Mouse (Mus musculus) embryonic facial prominence, embryonic 15.5 days (tissue): Measurements from ENCODE around the gene Grid1. TPM values are rescaled to one million over a fixed set of nuclear protein-coding genes. Genes with fewer than 3 reads are reported as not detected.

ENCODE experiments used
- ATAC-seq: fragments of 200-750 bp; cut with Nextera tagmentation; 2 replicates; pipeline ENCODE4 v1.8.0; 2017; ENCODE audit warnings: low read depth, moderate TSS enrichment; ENCODE audit not compliant: insufficient number of reproducible peaks, low FRiP score, low TSS enrichment
- H3K27ac ChIP-seq: fragments of 300-500 bp; sonication (generic); replicated peaks from 2 replicates; pipeline ENCODE4 v1.5.1; 2015; ENCODE audit warnings: mild to moderate bottlenecking, inconsistent platforms
- H3K27me3 ChIP-seq: fragments of 300-500 bp; sonication (generic); 2 replicates; pipeline ENCODE4 v1.6.1; 2015; ENCODE audit warnings: inconsistent platforms
- H3K36me3 ChIP-seq: fragments of 300-500 bp; sonication (generic); 2 replicates; pipeline ENCODE4 v1.6.1; 2015; ENCODE audit warnings: mild to moderate bottlenecking, inconsistent platforms
- H3K4me1 ChIP-seq: fragments of 300-500 bp; sonication (generic); 2 replicates; pipeline ENCODE4 v1.6.1; 2015; ENCODE audit warnings: inconsistent platforms
- H3K4me2 ChIP-seq: fragments of 300-500 bp; sonication (generic); replicated peaks from 2 replicates; pipeline ENCODE4 v1.6.1; 2015; ENCODE audit warnings: mild to moderate bottlenecking, inconsistent platforms
- H3K4me3 ChIP-seq: fragments of 300-500 bp; sonication (generic); replicated peaks from 2 replicates; pipeline ENCODE4 v1.5.1; 2015; ENCODE audit warnings: mild to moderate bottlenecking, inconsistent platforms
- H3K9ac ChIP-seq: fragments of 300-500 bp; sonication (generic); 2 replicates; pipeline ENCODE4 v1.6.1; 2015; ENCODE audit warnings: inconsistent platforms
- H3K9me3 ChIP-seq: fragments of 300-500 bp; sonication (generic); replicated peaks from 2 replicates; pipeline ENCODE4 v1.6.1; 2016; ENCODE audit warnings: inconsistent platforms
- WGBS: fragments of 180-500 bp; shearing (Covaris S2); methylation state at CpG from one replicate; pipeline ENCODE4 v1.1.7; 2015; 5-methylcytosine and 5-hydroxymethylcytosine counted together
- polyA plus RNA-seq: library from polyadenylated mRNA; unstranded; fragments of >200 nt; fragmentation: Nextera tagmentation; extraction: Ambion mirVana; gene quantifications from 2 replicates; pipeline ENCODE4 v1.2.1, GENCODE M21; 2015

Gene Grid1
- polyA plus RNA-seq, 1 experiment from 2014 or later = 1.4 TPM

DNA sequence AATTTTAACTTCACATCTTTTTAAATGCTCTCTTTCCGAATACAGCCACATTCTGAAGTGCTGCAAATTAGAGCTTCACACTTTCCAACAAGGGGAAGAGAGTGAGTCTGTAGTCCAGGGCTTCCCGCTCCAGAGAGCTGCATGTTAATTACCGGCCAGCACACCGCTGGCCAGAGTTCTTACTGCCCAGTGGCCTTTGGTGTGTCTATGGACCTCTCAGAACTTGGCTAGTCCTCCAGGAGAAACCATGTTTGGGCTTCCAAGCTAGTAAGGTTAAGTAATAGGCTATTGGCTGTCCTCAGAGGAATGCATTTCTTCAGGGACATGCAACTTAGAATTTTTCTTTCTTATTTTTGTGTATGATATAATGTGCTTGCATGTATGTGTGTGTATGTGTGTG is 301.0 kb downstream of the Grid1 start:
- 85% methylated on average over 4 of the region's 4 CpGs for WGBS
- ATAC-seq = no peak
- no peak overlapping the region for H3K4me2 ChIP-seq

DNA sequence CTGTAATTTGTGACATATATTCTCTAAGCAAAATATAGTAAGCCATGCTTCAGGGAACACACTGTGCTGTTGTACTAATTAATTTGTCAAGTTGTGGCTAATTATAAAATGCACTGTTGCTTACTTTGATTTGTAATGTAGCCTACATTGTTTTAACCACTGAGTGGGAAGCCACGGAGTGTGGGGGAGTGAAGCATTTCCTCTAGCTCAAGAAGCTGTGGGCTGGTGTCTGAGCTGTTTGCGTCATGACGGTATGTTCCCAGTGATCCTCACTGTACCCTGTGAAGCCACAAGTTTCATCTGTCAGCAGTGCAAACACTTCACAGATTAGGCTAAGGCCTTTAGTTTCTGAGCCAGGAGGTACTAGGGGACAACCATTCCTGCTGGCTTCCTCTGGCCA is 302.2 kb downstream of the Grid1 start:
- Histone ChIP-seq H3K27me3 (no peaks in the 10 kb centered on the region), H3K36me3 (no peaks in the 10 kb centered on the region), H3K4me2 (no peak overlapping the region), H3K27ac (no peak overlapping the region; the same call in 1 of the 2 replicates), H3K4me1 (0 out of 2 replicates have a peak, but pooled peaks cover 4% of the 10 kb centered on the region), H3K9me3 (no peaks in the 10 kb centered on the region), H3K4me3 (no peak overlapping the region), H3K9ac (no peak overlapping the region)
- no peak for ATAC-seq
- 57% methylated on average over 3 of the region's 3 CpGs for WGBS

More for the DNA sequence above, 301.0 kb downstream of the Grid1 start:
- Histone ChIP-seq H3K9ac (no peak overlapping the region), H3K9me3 (no peaks in the 10 kb centered on the region), H3K4me1 (0 out of 2 replicates have a peak, but pooled peaks cover 4% of the 10 kb centered on the region), H3K4me3 (no peak overlapping the region), H3K36me3 (no peaks in the 10 kb centered on the region), H3K27ac (no peak overlapping the region), H3K27me3 (no peaks in the 10 kb centered on the region)

- 53% methylated on average over 5 of the region's 5 CpGs for WGBS
- Histone ChIP-seq H3K9me3 (no peaks in the 10 kb centered on the region), H3K27me3 (no peaks in the 10 kb centered on the region), H3K4me1 (0 out of 2 replicates have a peak, but pooled peaks cover 4% of the 10 kb centered on the region), H3K36me3 (no peaks in the 10 kb centered on the region), H3K9ac (no peak overlapping the region), H3K4me3 (no peak overlapping the region), H3K27ac (no peak overlapping the region), H3K4me2 (no peak overlapping the region)
- ATAC-seq = peak; percentile 53; the same call in 1 of the 2 replicates
These were observed 303.5 kb downstream of the Grid1 start for GRCm38 (mm10) chr14:35123260-35123875.

DNA sequence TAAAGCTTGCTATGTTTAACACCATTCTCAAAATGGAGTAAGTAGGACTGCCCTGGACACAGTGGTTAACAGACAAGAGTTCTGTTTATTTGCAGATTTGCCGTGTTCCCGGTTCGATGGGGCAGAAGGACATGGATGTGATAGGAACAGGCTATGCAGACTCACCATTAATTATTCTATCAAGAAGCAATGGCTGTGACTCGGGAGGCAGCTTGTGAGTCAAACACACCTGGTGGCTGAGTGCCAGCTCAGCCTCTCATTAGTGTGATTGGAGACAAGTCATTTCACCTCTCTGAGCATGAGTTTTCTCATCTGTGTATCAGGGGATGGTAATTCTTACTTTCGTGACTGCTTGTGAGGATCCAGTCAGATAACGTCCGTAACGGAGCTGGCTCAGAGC is 307.7 kb downstream of the Grid1 start:
- WGBS = 88% methylated on average over 8 of the region's 8 CpGs
- no peaks in the 10 kb centered on the region for H3K4me1 ChIP-seq

DNA sequence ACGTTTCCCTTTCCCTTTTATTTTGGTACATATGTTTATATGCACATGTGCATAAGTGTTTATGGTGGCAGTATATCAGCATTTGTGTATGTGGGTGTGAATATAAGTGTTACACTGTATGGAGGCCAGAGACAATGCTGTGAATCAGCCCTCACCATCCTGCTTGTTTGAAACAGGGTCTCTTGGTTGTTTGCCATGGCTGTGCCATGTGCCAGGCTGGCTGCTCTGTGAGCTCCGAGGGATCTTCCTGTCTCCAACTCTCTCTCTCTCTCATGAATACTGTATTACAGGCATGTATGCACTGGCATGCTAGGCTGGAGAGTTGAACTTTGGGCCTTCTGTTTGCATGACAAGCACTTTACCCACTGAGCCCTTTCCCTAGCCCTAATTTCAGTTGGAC is 315.1 kb downstream of the Grid1 start:
- Histone ChIP-seq H3K4me3 (no peak overlapping the region), H3K9ac (no peak overlapping the region), H3K27me3 (no peaks in the 10 kb centered on the region), H3K9me3 (no peaks in the 10 kb centered on the region), H3K4me2 (no peak overlapping the region), H3K36me3 (no peaks in the 10 kb centered on the region), H3K4me1 (no peaks in the 10 kb centered on the region), H3K27ac (no peak overlapping the region)
- WGBS = 83% methylated on average over 2 of the region's 2 CpGs
- no peak for ATAC-seq

More for the DNA sequence above, 307.7 kb downstream of the Grid1 start:
- no peak overlapping the region for H3K4me3 ChIP-seq
- no peak overlapping the region for H3K9ac ChIP-seq
- H3K9me3 ChIP-seq = no peaks in the 10 kb centered on the region
- no peaks in the 10 kb centered on the region for H3K27me3 ChIP-seq
- no peak overlapping the region for H3K4me2 ChIP-seq
- no peak overlapping the region for H3K27ac ChIP-seq
- ATAC-seq = no peak
- no peaks in the 10 kb centered on the region for H3K36me3 ChIP-seq

- WGBS = 77% methylated on average over 7 of the region's 7 CpGs
- no peak overlapping the region for H3K27ac ChIP-seq
- no peaks in the 10 kb centered on the region for H3K4me1 ChIP-seq
- H3K9ac ChIP-seq = no peak overlapping the region
- no peak overlapping the region for H3K4me3 ChIP-seq
- H3K9me3 ChIP-seq = no peaks in the 10 kb centered on the region
- no peak overlapping the region for H3K4me2 ChIP-seq
- no peaks in the 10 kb centered on the region for H3K27me3 ChIP-seq
- H3K36me3 ChIP-seq = no peaks in the 10 kb centered on the region
- no peak for ATAC-seq
These were observed 318.2 kb downstream of the Grid1 start for GRCm38 (mm10) chr14:35138069-35138468.

- H3K27me3 ChIP-seq = no peaks in the 10 kb centered on the region
- no peak overlapping the region for H3K9ac ChIP-seq
- 74% methylated on average over 7 of the region's 7 CpGs for WGBS
- no peak overlapping the region for H3K4me2 ChIP-seq
- H3K4me1 ChIP-seq = no peaks in the 10 kb centered on the region
- no peak overlapping the region for H3K27ac ChIP-seq
- no peak overlapping the region for H3K4me3 ChIP-seq
- H3K36me3 ChIP-seq = no peaks in the 10 kb centered on the region
- H3K9me3 ChIP-seq = no peaks in the 10 kb centered on the region
- ATAC-seq = no peak
These were observed 319.9 kb downstream of the Grid1 start for GRCm38 (mm10) chr14:35139824-35140223.

DNA sequence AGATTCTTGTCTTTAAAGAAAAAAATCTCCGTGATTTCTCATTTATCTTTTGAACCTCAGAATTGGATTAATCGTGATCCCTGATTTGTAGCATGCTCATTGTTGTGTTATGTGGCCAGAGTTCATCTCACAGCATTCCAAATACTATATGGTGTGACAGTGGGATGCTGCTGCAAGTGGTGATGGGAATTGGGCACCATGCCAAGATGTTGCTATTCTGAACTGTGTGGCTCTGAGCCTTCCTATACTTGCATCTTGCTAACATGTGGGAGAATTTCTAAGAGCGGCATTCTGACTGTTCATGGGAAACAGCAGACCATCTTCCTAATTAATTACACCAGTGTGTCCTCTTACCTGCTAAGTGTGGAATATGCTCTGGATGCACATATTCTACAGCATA is 332.5 kb downstream of the Grid1 start:
- Histone ChIP-seq H3K27me3 (no peaks in the 10 kb centered on the region), H3K27ac (no peak overlapping the region)

GRCm38 (mm10) chr14:35153701-35154277 is 333.9 kb downstream of the Grid1 start:
- H3K9me3 ChIP-seq = no peaks in the 10 kb centered on the region
- no peak for ATAC-seq
- H3K27me3 ChIP-seq = no peaks in the 10 kb centered on the region
- H3K4me2 ChIP-seq = no peak overlapping the region
- no peaks in the 10 kb centered on the region for H3K36me3 ChIP-seq
- H3K4me3 ChIP-seq = no peak overlapping the region
- no peak overlapping the region for H3K9ac ChIP-seq
- WGBS = 48% methylated on average over 3 of the region's 3 CpGs
- no peaks in the 10 kb centered on the region for H3K4me1 ChIP-seq
- H3K27ac ChIP-seq = no peak overlapping the region; the same call in 1 of the 2 replicates

More for the DNA sequence above, 332.5 kb downstream of the Grid1 start:
- Histone ChIP-seq H3K4me2 (no peak overlapping the region), H3K36me3 (no peaks in the 10 kb centered on the region), H3K9ac (no peak overlapping the region), H3K4me3 (no peak overlapping the region), H3K9me3 (no peaks in the 10 kb centered on the region), H3K4me1 (no peaks in the 10 kb centered on the region)
- peak; percentile 51 for ATAC-seq
- WGBS = 51% methylated on average over 3 of the region's 3 CpGs

DNA sequence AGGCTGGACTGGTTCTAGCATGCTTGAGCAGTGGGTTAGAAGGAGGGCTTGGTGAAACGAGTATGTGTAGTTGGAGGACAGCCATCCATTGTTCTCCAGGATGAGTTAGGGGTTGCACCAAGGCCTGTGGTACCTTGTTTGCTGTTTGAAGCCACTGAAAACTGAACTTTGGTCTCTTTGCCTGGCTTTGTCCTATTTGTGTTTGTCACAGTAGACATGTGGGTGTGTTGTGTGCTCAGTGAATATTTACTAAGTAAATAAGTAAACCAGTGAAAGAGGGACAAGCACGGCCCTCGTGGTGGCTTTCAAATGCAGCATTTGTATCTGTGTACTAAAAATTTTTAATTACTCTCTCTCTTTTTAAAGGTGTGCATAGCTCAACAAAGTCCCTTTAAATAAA is 334.5 kb downstream of the Grid1 start:
- WGBS = 61% methylated on average over 3 of the region's 3 CpGs
- no peaks in the 10 kb centered on the region for H3K27me3 ChIP-seq
- no peak overlapping the region; the same call in 1 of the 2 replicates for H3K27ac ChIP-seq
- no peak overlapping the region for H3K9ac ChIP-seq
- H3K4me2 ChIP-seq = no peak overlapping the region
- no peak for ATAC-seq
- no peaks in the 10 kb centered on the region for H3K4me1 ChIP-seq
- H3K9me3 ChIP-seq = no peaks in the 10 kb centered on the region
- no peaks in the 10 kb centered on the region for H3K36me3 ChIP-seq
- H3K4me3 ChIP-seq = no peak overlapping the region

- H3K27me3 ChIP-seq = no peaks in the 10 kb centered on the region
- WGBS = 65% methylated on average over 7 of the region's 7 CpGs
These were observed 337.3 kb downstream of the Grid1 start for GRCm38 (mm10) chr14:35157069-35157655.

More at GRCm38 (mm10) chr14:35157069-35157655, 337.3 kb downstream of the Grid1 start:
- H3K4me2 ChIP-seq = no peak overlapping the region
- no peak overlapping the region for H3K27ac ChIP-seq
- no peak overlapping the region for H3K4me3 ChIP-seq
- no peaks in the 10 kb centered on the region for H3K4me1 ChIP-seq
- H3K36me3 ChIP-seq = no peaks in the 10 kb centered on the region
- H3K9ac ChIP-seq = no peak overlapping the region
- no peak for ATAC-seq
- H3K9me3 ChIP-seq = no peaks in the 10 kb centered on the region
